Mouse (Mus musculus) neural tube, embryonic 13.5 days (tissue): Measurements from ENCODE around the gene Gm36210. TPM values are rescaled to one million over a fixed set of nuclear protein-coding genes. Genes with fewer than 3 reads are reported as not detected.

Experiments used
- ATAC-seq: fragments of 200-750 bp; cut with Nextera tagmentation; 2 replicates; pipeline ENCODE4 v1.8.0; 2017; ENCODE audit warnings: low read depth, mild to moderate bottlenecking, moderate TSS enrichment, moderate library complexity
- H3K27ac ChIP-seq: fragments of 300-500 bp; sonication (generic); replicated peaks from 2 replicates; pipeline ENCODE4 v1.5.1; 2015; ENCODE audit warnings: moderate library complexity, mild to moderate bottlenecking, inconsistent platforms
- H3K27me3 ChIP-seq: fragments of 300-500 bp; sonication (generic); 2 replicates; pipeline ENCODE4 v1.6.1; 2015; ENCODE audit warnings: mild to moderate bottlenecking, inconsistent platforms
- H3K36me3 ChIP-seq: fragments of 300-500 bp; sonication (generic); 2 replicates; pipeline ENCODE4 v1.6.1; 2015; ENCODE audit warnings: mild to moderate bottlenecking, inconsistent platforms
- H3K4me1 ChIP-seq: fragments of 300-500 bp; sonication (generic); replicated peaks from 2 replicates; pipeline ENCODE4 v1.6.1; 2015; ENCODE audit warnings: inconsistent platforms
- H3K4me2 ChIP-seq: fragments of 300-500 bp; sonication (generic); 2 replicates; pipeline ENCODE4 v1.6.1; 2015; ENCODE audit warnings: inconsistent platforms, mild to moderate bottlenecking, moderate library complexity
- H3K4me3 ChIP-seq: fragments of 300-500 bp; sonication (generic); 2 replicates; pipeline ENCODE4 v1.5.1; 2015; ENCODE audit warnings: mild to moderate bottlenecking, inconsistent platforms
- H3K9ac ChIP-seq: fragments of 300-500 bp; sonication (generic); 2 replicates; pipeline ENCODE4 v1.6.1; 2015; ENCODE audit warnings: moderate library complexity, mild to moderate bottlenecking, inconsistent platforms
- H3K9me3 ChIP-seq: fragments of 300-500 bp; sonication (generic); 2 replicates; pipeline ENCODE4 v1.6.1; 2016; ENCODE audit warnings: inconsistent platforms
- WGBS: fragments of 180-500 bp; shearing (Covaris S2); methylation state at CpG from one replicate; pipeline ENCODE4 v1.1.7; 2015; 5-methylcytosine and 5-hydroxymethylcytosine counted together
- polyA plus RNA-seq: library from polyadenylated mRNA; unstranded; fragments of >200 nt; fragmentation: Nextera tagmentation; extraction: Ambion mirVana; gene quantifications from 2 replicates; pipeline ENCODE4 v1.2.1, GENCODE M21; 2015

Gene Gm36210
- polyA plus RNA-seq, 1 experiment from 2014 or later: 0.35 TPM

GRCm38 (mm10) chr7:4921824-4922482 is 15.6 kb upstream of the Gm36210 start, which contains the start of gene Nat14:
Gene Nat14 (plus strand): TSS chr7:4922028.
- H3K4me3 ChIP-seq: peak within 1 kb of the TSS; percentile 43
- H3K36me3 ChIP-seq: peaks cover 40% of the 10 kb centered on the region
- peak within 1 kb of the TSS; percentile 99 for H3K27ac ChIP-seq
- H3K27me3 ChIP-seq: no peaks in the 10 kb centered on the region
- H3K9me3 ChIP-seq: no peaks in the 10 kb centered on the region
- H3K9ac ChIP-seq: peak within 1 kb of the TSS; percentile 73
- peak within 1 kb of the TSS; percentile 95 for H3K4me2 ChIP-seq
- WGBS: 34% methylated on average over 8 of the region's 8 CpGs
- H3K4me1 ChIP-seq: peaks cover 76% of the 10 kb centered on the region
- ATAC-seq: no peak

- ATAC-seq: no peak
- Histone ChIP-seq H3K27ac (peak overlapping the region; percentile 99), H3K4me1 (peaks cover 78% of the 10 kb centered on the region), H3K4me3 (no peak overlapping the region), H3K9me3 (no peaks in the 10 kb centered on the region), H3K36me3 (peaks cover 40% of the 10 kb centered on the region), H3K4me2 (peak overlapping the region; percentile 95; the same call in 1 of the 2 replicates), H3K9ac (peak overlapping the region; percentile 73), H3K27me3 (no peaks in the 10 kb centered on the region)
- 63% methylated on average over 23 of the region's 23 CpGs for WGBS
Observed at GRCm38 (mm10) chr7:4920976-4921823, 14.9 kb upstream of the Gm36210 start.

- peaks cover 40% of the 10 kb centered on the region for H3K36me3 ChIP-seq
- no peak for ATAC-seq
- no peaks in the 10 kb centered on the region for H3K27me3 ChIP-seq
- peak overlapping the region; percentile 99 for H3K27ac ChIP-seq
- H3K9ac ChIP-seq: 0 out of 2 replicates have a peak overlapping the region, but pooled peaks have one; percentile 73
- H3K9me3 ChIP-seq: no peaks in the 10 kb centered on the region
- H3K4me2 ChIP-seq: no peak overlapping the region
- peaks cover 73% of the 10 kb centered on the region for H3K4me1 ChIP-seq
- no peak overlapping the region for H3K4me3 ChIP-seq
- 89% methylated on average over 19 of the region's 19 CpGs for WGBS
Observed at GRCm38 (mm10) chr7:4920496-4920895, 14.2 kb upstream of the Gm36210 start.

GRCm38 (mm10) chr7:4919971-4920370 is 13.7 kb upstream of the Gm36210 start:
- no peak for ATAC-seq
- H3K9ac ChIP-seq: no peak overlapping the region
- no peak overlapping the region for H3K4me3 ChIP-seq
- WGBS: 91% methylated on average over 21 of the region's 21 CpGs
- H3K4me2 ChIP-seq: no peak overlapping the region
- H3K27ac ChIP-seq: no peak overlapping the region
- H3K36me3 ChIP-seq: peaks cover 40% of the 10 kb centered on the region
- H3K27me3 ChIP-seq: no peaks in the 10 kb centered on the region
- H3K9me3 ChIP-seq: no peaks in the 10 kb centered on the region
- peaks cover 68% of the 10 kb centered on the region for H3K4me1 ChIP-seq

- H3K36me3 ChIP-seq: peaks cover 40% of the 10 kb centered on the region
- no peak overlapping the region for H3K27ac ChIP-seq
- no peaks in the 10 kb centered on the region for H3K9me3 ChIP-seq
- H3K4me1 ChIP-seq: peaks cover 66% of the 10 kb centered on the region
- ATAC-seq: no peak
- H3K4me2 ChIP-seq: no peak overlapping the region
- H3K9ac ChIP-seq: no peak overlapping the region
- WGBS: 83% methylated on average over 21 of the region's 21 CpGs
- H3K27me3 ChIP-seq: no peaks in the 10 kb centered on the region
- no peak overlapping the region for H3K4me3 ChIP-seq
Observed at GRCm38 (mm10) chr7:4919096-4919495, 12.8 kb upstream of the Gm36210 start.

- Histone ChIP-seq H3K27ac (no peak overlapping the region), H3K4me2 (no peak overlapping the region), H3K36me3 (peaks cover 40% of the 10 kb centered on the region), H3K9ac (no peak overlapping the region), H3K4me3 (no peak overlapping the region), H3K27me3 (no peaks in the 10 kb centered on the region), H3K9me3 (no peaks in the 10 kb centered on the region), H3K4me1 (peaks cover 62% of the 10 kb centered on the region)
- no peak for ATAC-seq
- 93% methylated on average over 15 of the region's 15 CpGs for whole genome bisulfite sequencing
Observed at GRCm38 (mm10) chr7:4918681-4919080, 12.4 kb upstream of the Gm36210 start.

- peak overlapping the region; percentile 98; the same call in 1 of the 2 replicates for H3K27ac ChIP-seq
- peak overlapping the region; percentile 89 for H3K9ac ChIP-seq
- 91% methylated on average over 2 of the region's 2 CpGs for WGBS
Observed at GRCm38 (mm10) chr7:4917494-4917893, 11.2 kb upstream of the Gm36210 start.

GRCm38 (mm10) chr7:4915669-4916416 is 9.5 kb upstream of the Gm36210 start:
- peak overlapping the region; percentile 98 for H3K27ac ChIP-seq
- no peaks in the 10 kb centered on the region for H3K27me3 ChIP-seq
- peak; percentile 78 for ATAC-seq
- peaks cover 34% of the 10 kb centered on the region for H3K36me3 ChIP-seq
- 11% methylated on average over 14 of the region's 14 CpGs for WGBS
- peak overlapping the region; percentile 61 for H3K4me3 ChIP-seq
- H3K4me1 ChIP-seq: peaks cover 34% of the 10 kb centered on the region
- H3K9me3 ChIP-seq: no peaks in the 10 kb centered on the region
- H3K4me2 ChIP-seq: peak overlapping the region; percentile 67
- H3K9ac ChIP-seq: peak overlapping the region; percentile 89

More at GRCm38 (mm10) chr7:4917494-4917893, 11.2 kb upstream of the Gm36210 start:
- Histone ChIP-seq H3K4me2 (peak overlapping the region; percentile 67; the same call in 1 of the 2 replicates), H3K9me3 (no peaks in the 10 kb centered on the region), H3K27me3 (no peaks in the 10 kb centered on the region), H3K36me3 (peaks cover 40% of the 10 kb centered on the region), H3K4me1 (peaks cover 50% of the 10 kb centered on the region), H3K4me3 (peak overlapping the region; percentile 2; the same call in 1 of the 2 replicates)
- ATAC-seq: no peak

- peak within 1 kb of the TSS; percentile 98 for H3K27ac ChIP-seq
- H3K4me3 ChIP-seq: peak within 1 kb of the TSS; percentile 61
- H3K4me2 ChIP-seq: peak within 1 kb of the TSS; percentile 67
- H3K36me3 ChIP-seq: peaks cover 27% of the 10 kb centered on the region
- H3K9ac ChIP-seq: peak within 1 kb of the TSS; percentile 89
- WGBS: 2% methylated on average over 55 of the region's 56 CpGs
- peak; percentile 90 for ATAC-seq
- no peaks in the 10 kb centered on the region for H3K9me3 ChIP-seq
- peaks cover 30% of the 10 kb centered on the region for H3K4me1 ChIP-seq
- no peaks in the 10 kb centered on the region for H3K27me3 ChIP-seq
Observed at GRCm38 (mm10) chr7:4915007-4915665, 8.8 kb upstream of the Gm36210 start, which contains the start of gene Zfp628. Gene Zfp628 (plus strand): TSS chr7:4915217.

- H3K27ac ChIP-seq: no peak overlapping the region
- H3K9ac ChIP-seq: no peak overlapping the region
- H3K4me1 ChIP-seq: peaks cover 20% of the 10 kb centered on the region
- H3K27me3 ChIP-seq: peaks cover 3% of the 10 kb centered on the region; the same call in 1 of the 2 replicates
- no peaks in the 10 kb centered on the region for H3K9me3 ChIP-seq
- no peak overlapping the region for H3K4me3 ChIP-seq
- WGBS: 72% methylated on average over 5 of the region's 5 CpGs
- ATAC-seq: no peak
- H3K36me3 ChIP-seq: no peaks in the 10 kb centered on the region
- no peak overlapping the region for H3K4me2 ChIP-seq
Observed at GRCm38 (mm10) chr7:4912248-4912647, 5.9 kb upstream of the Gm36210 start.

- H3K27ac ChIP-seq: no peak overlapping the region
- H3K36me3 ChIP-seq: no peaks in the 10 kb centered on the region
- no peak for ATAC-seq
- no peaks in the 10 kb centered on the region for H3K9me3 ChIP-seq
- H3K4me3 ChIP-seq: no peak overlapping the region
- H3K4me1 ChIP-seq: peaks cover 13% of the 10 kb centered on the region
- 40% methylated on average over 9 of the region's 9 CpGs for WGBS
- no peak overlapping the region for H3K9ac ChIP-seq
- H3K4me2 ChIP-seq: no peak overlapping the region
- H3K27me3 ChIP-seq: peaks cover 3% of the 10 kb centered on the region; the same call in 1 of the 2 replicates
Observed at GRCm38 (mm10) chr7:4911561-4911960, 5.2 kb upstream of the Gm36210 start.
